ENCODE assay signal across 8 mouse cellular contexts in the genomic region with DNA sequence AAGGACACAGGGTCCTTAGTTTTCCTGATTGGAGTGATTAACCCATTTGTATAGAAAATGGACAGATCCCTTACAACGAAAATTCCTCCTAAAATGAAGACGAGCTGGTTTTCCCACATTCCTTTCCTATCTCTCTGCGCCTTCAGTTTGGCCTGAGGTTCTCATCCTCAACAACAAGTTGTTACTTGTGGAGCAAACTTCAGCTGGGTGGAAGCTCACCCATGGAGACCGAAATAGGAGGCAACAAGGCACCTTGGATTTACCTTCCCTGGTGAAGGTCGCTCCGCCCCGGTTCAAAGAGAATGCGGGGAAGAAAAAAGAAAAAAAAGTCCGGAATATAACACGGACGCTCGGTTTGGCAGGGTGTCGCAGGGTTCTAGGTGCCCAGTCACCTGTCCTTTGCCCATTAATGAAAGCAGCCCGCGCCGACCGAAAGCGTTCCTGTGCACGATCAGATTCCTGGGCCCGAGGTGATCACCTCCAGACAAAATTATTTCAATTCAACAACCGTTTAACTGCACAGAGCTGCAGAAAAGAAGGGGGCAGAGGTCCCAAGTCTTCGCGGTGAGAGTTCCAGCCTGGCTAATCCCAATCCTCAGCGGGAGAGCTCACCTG. TPM values are rescaled to one million over a fixed set of nuclear protein-coding genes. Genes with fewer than 3 reads are reported as not detected.
DNase-seq lines count a peak whose midpoint lies in the region; ATAC-seq and TF ChIP-seq lines count a peak whose summit lies in the region.

No protein-coding gene starts in this region.

- H3K9ac ChIP-seq in liver, adult 2 months (ENCODE audit: low read depth, low read length), result no peak overlapping the region
- H3K9ac ChIP-seq in embryonic facial prominence, embryonic 15.5 days, result peak overlapping the region; percentile 9; the same call in 1 of the 2 replicates
- H3K9ac ChIP-seq in kidney, postnatal 0 days (ENCODE audit: low read depth, low read length), result peak overlapping the region; percentile 49
- peak overlapping the region; percentile 61 for H3K9ac ChIP-seq in neural tube, embryonic 13.5 days

- H3K79me2 ChIP-seq in liver, adult 2 months (ENCODE audit: control insufficient read depth, insufficient read depth, low read length), result no peaks in the 10 kb centered on the region

- TF ChIP-seq CTCF in liver, adult 2 months (IDR thresholded peaks at IDR 0.05; ENCODE audit: low read depth, low read length), result no peak
- no peak for TF ChIP-seq CTCF in kidney, postnatal 0 days (IDR thresholded peaks at IDR 0.05; ENCODE audit: low read depth)

- H3K9me3 ChIP-seq in embryonic facial prominence, embryonic 15.5 days (replicated peaks), result no peaks in the 10 kb centered on the region
- no peaks in the 10 kb centered on the region for H3K9me3 ChIP-seq in kidney, postnatal 0 days (replicated peaks; ENCODE audit: low read length)
- no peaks in the 10 kb centered on the region for H3K9me3 ChIP-seq in neural tube, embryonic 13.5 days

- H3K4me1 ChIP-seq in liver, adult 2 months (ENCODE audit: control insufficient read depth, insufficient read depth, low read length), result no peaks in the 10 kb centered on the region; the same call in 1 of the 2 replicates
- H3K4me1 ChIP-seq in embryonic facial prominence, embryonic 15.5 days, result peaks cover 14% of the 10 kb centered on the region
- 0 out of 2 replicates have a peak, but pooled peaks cover 10% of the 10 kb centered on the region for H3K4me1 ChIP-seq in kidney, postnatal 0 days (replicated peaks; ENCODE audit: insufficient read depth, low read length)
- peaks cover 15% of the 10 kb centered on the region for H3K4me1 ChIP-seq in neural tube, embryonic 13.5 days (replicated peaks)

- no peak for TF ChIP-seq POLR2A in liver, adult 2 months (IDR thresholded peaks at IDR 0.05; ENCODE audit: extremely low read depth, insufficient read depth, low read length)

- peak; percentile 15 for DNase-seq in liver, adult 2 months (ENCODE audit: extremely low read depth, low read depth, low spot score)
- no peak for DNase-seq in liver
- no peak for DNase-seq in kidney, postnatal 0 days (ENCODE audit: low spot score)
- no peak for DNase-seq in right cerebral cortex, postnatal 4 days
- no peak for DNase-seq in layer of hippocampus, adult 18-20 months (ENCODE audit: low spot score in 2 of 2)
- DNase-seq in layer of hippocampus, adult 11-12 months (ENCODE audit: low spot score), result no peak

- 3% methylated on average over 24 of the region's 24 CpGs for WGBS in liver, adult 2 months
- 4% methylated on average over 24 of the region's 24 CpGs for WGBS in embryonic facial prominence, embryonic 15.5 days
- 5% methylated on average over 24 of the region's 24 CpGs for WGBS in kidney, postnatal 0 days
- 7% methylated on average over 24 of the region's 24 CpGs for WGBS in neural tube, embryonic 13.5 days

- no peak overlapping the region for H3K27ac ChIP-seq in liver, adult 2 months (replicated peaks; ENCODE audit: insufficient read depth, low read depth, low read length)
- peak overlapping the region; percentile 73 for H3K27ac ChIP-seq in embryonic facial prominence, embryonic 15.5 days (replicated peaks)
- H3K27ac ChIP-seq in kidney, postnatal 0 days, result peak overlapping the region; percentile 85
- no peak overlapping the region for H3K27ac ChIP-seq in neural tube, embryonic 13.5 days (replicated peaks)

- peak overlapping the region; percentile 55; the same call in 1 of the 2 replicates for H3K4me3 ChIP-seq in liver, adult 2 months (ENCODE audit: insufficient read depth, low read depth, low read length)
- H3K4me3 ChIP-seq in embryonic facial prominence, embryonic 15.5 days (replicated peaks), result peak overlapping the region; percentile 46
- peak overlapping the region; percentile 37 for H3K4me3 ChIP-seq in kidney, postnatal 0 days (replicated peaks; ENCODE audit: low read depth, low read length)
- H3K4me3 ChIP-seq in neural tube, embryonic 13.5 days, result peak overlapping the region; percentile 41

- no peaks in the 10 kb centered on the region for H3K36me3 ChIP-seq in liver, adult 2 months (ENCODE audit: control insufficient read depth, insufficient read depth, low read length)
- no peaks in the 10 kb centered on the region for H3K36me3 ChIP-seq in embryonic facial prominence, embryonic 15.5 days
- H3K36me3 ChIP-seq in kidney, postnatal 0 days (ENCODE audit: insufficient read depth, low read length), result no peaks in the 10 kb centered on the region
- no peaks in the 10 kb centered on the region for H3K36me3 ChIP-seq in neural tube, embryonic 13.5 days

- no peak for ATAC-seq in embryonic facial prominence, embryonic 15.5 days (ENCODE audit: insufficient number of reproducible peaks, low FRiP score, low TSS enrichment, low read depth)
- ATAC-seq in kidney, postnatal 0 days (replicated peaks; ENCODE audit: low FRiP score, low read depth), result 0 out of 2 replicates have a peak, but pooled peaks have one; percentile 16
- ATAC-seq in neural tube, embryonic 13.5 days (ENCODE audit: low read depth), result no peak

- H3K4me2 ChIP-seq in embryonic facial prominence, embryonic 15.5 days (replicated peaks), result peak overlapping the region; percentile 54
- H3K4me2 ChIP-seq in kidney, postnatal 0 days (ENCODE audit: low read length), result peak overlapping the region; percentile 62
- H3K4me2 ChIP-seq in neural tube, embryonic 13.5 days, result peak overlapping the region; percentile 75

- peaks cover 12% of the 10 kb centered on the region for H3K27me3 ChIP-seq in liver, adult 2 months (ENCODE audit: control insufficient read depth, insufficient read depth, low read length)
- H3K27me3 ChIP-seq in embryonic facial prominence, embryonic 15.5 days, result peaks cover 34% of the 10 kb centered on the region
- H3K27me3 ChIP-seq in kidney, postnatal 0 days (ENCODE audit: insufficient read depth, low read length), result 0 out of 2 replicates have a peak, but pooled peaks cover 10% of the 10 kb centered on the region
- H3K27me3 ChIP-seq in neural tube, embryonic 13.5 days, result peaks cover 54% of the 10 kb centered on the region

RNA-seq across cellular contexts. Expression of gene Fermt1, which starts 0.9 kb away (rescaled TPM):
- total RNA-seq in liver, adult 2 months (2014; rRNA removed), result 0.20 and 0.28 TPM in 2 replicates
- 0.02 and 0.38 TPM in 2 replicates for polyA plus RNA-seq in liver, adult 2 months (2012; rRNA removed)
- 23.3 and 23.5 TPM in 2 replicates for polyA plus RNA-seq in embryonic facial prominence, embryonic 15.5 days (2015; fragmentation: Nextera tagmentation; extraction: Ambion mirVana)
- 21.8 and 22.5 TPM in 2 replicates for polyA plus RNA-seq in kidney, postnatal 0 days (2015; fragmentation: Nextera tagmentation; extraction: Ambion mirVana)
- 0.65 TPM in 1 of 2 replicates, not detected in the other for polyA plus RNA-seq in neural tube, embryonic 13.5 days (2015; fragmentation: Nextera tagmentation; extraction: Ambion mirVana)
- total RNA-seq in layer of hippocampus, adult 18-20 months (2021), result under 1 TPM; 0.51 to 0.52 TPM

Comparison
In these comparisons a context has a peak if more than half of its experiments do, and no peak if none do; other contexts are left out.
1. H3K27ac ChIP-seq: peak in embryonic facial prominence, embryonic 15.5 days (single experiment) and kidney, postnatal 0 days (single experiment); none in liver, adult 2 months (single experiment) and neural tube, embryonic 13.5 days (single experiment).
2. RNA of gene Fermt1, which starts 0.9 kb away (polyA plus RNA-seq): 23.3 to 23.5 TPM in embryonic facial prominence, embryonic 15.5 days and 21.8 to 22.5 TPM in kidney, postnatal 0 days; 0.02 to 0.38 TPM in liver, adult 2 months and 0.65 TPM in neural tube, embryonic 13.5 days; every median in the first group is over 10 times any median in the second.
3. Peak in every context shown above with its lines, with median percentiles within 50 percentile points of each other: H3K4me3 ChIP-seq and H3K4me2 ChIP-seq.